Mouse (Mus musculus) hindbrain, embryonic 16.5 days (tissue): ENCODE measurements at regions not wholly inside any gene's neighbourhood (a gene's known extent, or its start where the extent isn't known, plus 50 kb on each side); places are given as distances from the start of the nearest gene placed in this dataset.

Experiments
- ATAC-seq: fragments of 200-750 bp; cut with Nextera tagmentation; 2 replicates; pipeline ENCODE4 v1.8.0; 2017; ENCODE audit warnings: moderate TSS enrichment, moderate library complexity
- H3K27ac ChIP-seq: fragments of 300-500 bp; sonication (generic); 2 replicates; pipeline ENCODE4 v1.5.1; 2014; ENCODE audit warnings: low read depth, mild to moderate bottlenecking, control low read depth, low read length, moderate library complexity
- H3K27me3 ChIP-seq: fragments of 300-500 bp; sonication (generic); replicated peaks from 2 replicates; pipeline ENCODE4 v1.6.1; 2014; ENCODE audit warnings: low read length; ENCODE audit not compliant: control insufficient read depth, insufficient read depth
- H3K36me3 ChIP-seq: fragments of 300-500 bp; sonication (generic); 2 replicates; pipeline ENCODE4 v1.6.1; 2014; ENCODE audit warnings: mild to moderate bottlenecking, low read length, moderate library complexity, mixed read lengths; ENCODE audit not compliant: control insufficient read depth, insufficient read depth
- H3K4me1 ChIP-seq: fragments of 300-500 bp; sonication (generic); 2 replicates; pipeline ENCODE4 v1.6.1; 2014; ENCODE audit warnings: low read depth, low read length; ENCODE audit not compliant: control insufficient read depth, insufficient read depth
- H3K4me2 ChIP-seq: fragments of 300-500 bp; sonication (generic); 2 replicates; pipeline ENCODE4 v1.6.1; 2014; ENCODE audit warnings: mild to moderate bottlenecking, low read length, control low read depth, moderate library complexity
- H3K4me3 ChIP-seq: fragments of 300-500 bp; sonication (generic); 2 replicates; pipeline ENCODE4 v1.5.1; 2014; ENCODE audit warnings: mild to moderate bottlenecking, low read length, control low read depth, moderate library complexity
- H3K9ac ChIP-seq: fragments of 300-500 bp; sonication (generic); 2 replicates; pipeline ENCODE4 v1.6.1; 2014; ENCODE audit warnings: low read depth, mild to moderate bottlenecking, control low read depth, low read length, moderate library complexity
- H3K9me3 ChIP-seq: fragments of 300-500 bp; sonication (generic); 2 replicates; pipeline ENCODE4 v1.6.1; 2014; ENCODE audit warnings: mild to moderate bottlenecking, low read length, moderate library complexity; ENCODE audit not compliant: control insufficient read depth
- WGBS: fragments of 180-500 bp; shearing (Covaris S2); extraction: QIAGEN DNeasy Blood & Tissue Kit; methylation state at CpG from one replicate; pipeline ENCODE4 v1.1.7; 2014; 5-methylcytosine and 5-hydroxymethylcytosine counted together

GRCm38 (mm10) chr3:143710805-143711469, 494.1 kb downstream of the Lmo4 start:
- no peak for ATAC-seq
- no peak overlapping the region for H3K4me3 ChIP-seq
- no peaks in the 10 kb centered on the region for H3K36me3 ChIP-seq
- H3K27me3 ChIP-seq, result no peaks in the 10 kb centered on the region
- 59% methylated on average over 16 of the region's 16 CpGs for WGBS
- H3K4me1 ChIP-seq, result peaks cover 2% of the 10 kb centered on the region; the same call in 1 of the 2 replicates
- no peak overlapping the region for H3K9ac ChIP-seq
- no peak overlapping the region for H3K4me2 ChIP-seq
- no peak overlapping the region for H3K27ac ChIP-seq
- peaks cover 5% of the 10 kb centered on the region; the same call in 1 of the 2 replicates for H3K9me3 ChIP-seq

DNA sequence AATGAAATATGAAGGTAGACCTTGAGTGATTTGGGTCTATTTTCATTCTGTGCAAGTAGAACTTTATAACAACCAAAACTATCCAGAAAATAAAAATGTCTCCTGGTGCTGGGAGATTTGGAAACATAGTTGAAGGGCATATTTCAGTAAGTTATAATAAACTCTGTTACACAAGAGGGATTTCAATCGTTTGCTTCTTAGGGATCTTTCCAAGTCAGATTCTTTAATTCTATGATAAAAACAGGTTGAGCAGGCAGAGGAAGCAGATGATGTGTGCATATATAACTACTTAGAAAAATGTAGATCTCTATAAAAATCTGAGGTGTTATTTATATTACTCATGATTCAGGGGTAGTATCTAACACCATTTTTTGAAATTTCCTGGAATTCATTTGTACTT, 498.3 kb downstream of the Lmo4 start:
- H3K4me1 ChIP-seq, result peaks cover 2% of the 10 kb centered on the region; the same call in 1 of the 2 replicates
- H3K9ac ChIP-seq, result no peak overlapping the region
- H3K27ac ChIP-seq, result no peak overlapping the region
- H3K4me2 ChIP-seq, result no peak overlapping the region
- no peaks in the 10 kb centered on the region for H3K27me3 ChIP-seq
- WGBS, result 90% methylated on average over 1 of the region's 1 CpGs
- no peak for ATAC-seq
- no peaks in the 10 kb centered on the region for H3K9me3 ChIP-seq
- no peak overlapping the region for H3K4me3 ChIP-seq
- H3K36me3 ChIP-seq, result no peaks in the 10 kb centered on the region

- WGBS, result 93% methylated on average over 3 of the region's 3 CpGs
- Histone ChIP-seq H3K4me1 (no peaks in the 10 kb centered on the region), H3K36me3 (no peaks in the 10 kb centered on the region), H3K4me2 (no peak overlapping the region), H3K27ac (no peak overlapping the region), H3K9me3 (no peaks in the 10 kb centered on the region), H3K27me3 (no peaks in the 10 kb centered on the region), H3K9ac (no peak overlapping the region), H3K4me3 (no peak overlapping the region)
- ATAC-seq, result no peak
Measured at GRCm38 (mm10) chr3:143694817-143695216, 510.2 kb downstream of the Lmo4 start.

DNA sequence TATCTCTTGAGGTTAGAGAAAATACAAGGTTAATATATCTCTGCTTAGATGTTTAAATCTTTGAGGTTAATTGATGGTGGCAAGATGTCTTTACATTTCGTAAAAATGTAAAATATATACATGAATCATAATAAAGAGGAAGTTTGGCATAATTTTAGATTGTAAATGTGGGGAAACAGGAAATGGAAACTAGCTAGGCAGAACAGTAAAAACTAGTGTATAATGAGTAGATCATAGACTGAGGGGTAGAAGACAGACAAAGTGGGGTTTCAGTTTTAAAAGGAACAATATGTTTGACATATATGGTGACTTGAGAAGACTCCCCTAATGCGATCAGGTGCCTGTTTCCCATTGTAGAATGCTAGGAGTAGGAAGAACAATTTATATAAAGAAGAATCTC, 519.3 kb downstream of the Lmo4 start:
- ATAC-seq, result no peak
- no peak overlapping the region for H3K9ac ChIP-seq
- H3K27ac ChIP-seq, result no peak overlapping the region
- H3K4me3 ChIP-seq, result no peak overlapping the region
- WGBS, result 92% methylated on average over 2 of the region's 2 CpGs
- H3K27me3 ChIP-seq, result no peaks in the 10 kb centered on the region
- no peak overlapping the region for H3K4me2 ChIP-seq
- no peaks in the 10 kb centered on the region for H3K9me3 ChIP-seq
- no peaks in the 10 kb centered on the region for H3K36me3 ChIP-seq
- H3K4me1 ChIP-seq, result no peaks in the 10 kb centered on the region

- Histone ChIP-seq H3K4me2 (no peak overlapping the region), H3K27ac (no peak overlapping the region), H3K4me3 (no peak overlapping the region), H3K27me3 (no peaks in the 10 kb centered on the region), H3K36me3 (no peaks in the 10 kb centered on the region), H3K9me3 (no peaks in the 10 kb centered on the region), H3K4me1 (no peaks in the 10 kb centered on the region), H3K9ac (no peak overlapping the region)
- 100% methylated on average over 3 of the region's 3 CpGs for WGBS
- ATAC-seq, result no peak
Measured at GRCm38 (mm10) chr3:143678186-143678585, 526.8 kb downstream of the Lmo4 start.

DNA sequence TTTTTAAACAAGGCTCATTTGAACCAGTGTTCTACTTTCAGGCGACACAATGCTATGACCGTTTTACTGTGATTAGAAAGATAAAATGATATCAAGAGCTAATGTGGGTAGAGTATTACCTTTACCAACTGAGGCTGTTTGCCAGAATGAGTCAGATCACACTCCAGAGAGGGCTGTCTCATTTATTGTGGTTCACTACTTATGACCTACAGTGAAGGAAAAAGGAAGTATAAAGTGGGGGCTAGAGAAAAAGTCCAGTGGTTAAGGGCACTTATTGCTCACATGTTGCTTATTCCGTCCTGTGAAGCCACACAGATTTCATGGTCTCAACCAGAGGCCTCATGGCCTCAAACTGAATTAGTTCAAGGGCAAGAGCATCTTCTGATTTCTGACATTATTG, 530.2 kb downstream of the Lmo4 start:
- Histone ChIP-seq H3K36me3 (no peaks in the 10 kb centered on the region), H3K4me1 (no peaks in the 10 kb centered on the region), H3K9me3 (no peaks in the 10 kb centered on the region), H3K4me3 (no peak overlapping the region), H3K4me2 (no peak overlapping the region), H3K27ac (no peak overlapping the region), H3K9ac (no peak overlapping the region), H3K27me3 (no peaks in the 10 kb centered on the region)
- WGBS, result 97% methylated on average over 3 of the region's 3 CpGs
- no peak for ATAC-seq

- Histone ChIP-seq H3K27me3 (no peaks in the 10 kb centered on the region), H3K4me1 (no peaks in the 10 kb centered on the region), H3K27ac (no peak overlapping the region), H3K36me3 (no peaks in the 10 kb centered on the region), H3K9me3 (no peaks in the 10 kb centered on the region), H3K9ac (no peak overlapping the region), H3K4me2 (no peak overlapping the region), H3K4me3 (no peak overlapping the region)
- 91% methylated on average over 7 of the region's 7 CpGs for WGBS
- ATAC-seq, result no peak
Measured at GRCm38 (mm10) chr3:143674446-143674845, 530.6 kb downstream of the Lmo4 start.

GRCm38 (mm10) chr3:143662041-143662685, 542.9 kb downstream of the Lmo4 start:
- H3K4me2 ChIP-seq, result no peak overlapping the region
- no peak overlapping the region for H3K27ac ChIP-seq
- H3K4me3 ChIP-seq, result no peak overlapping the region
- WGBS, result 90% methylated on average over 5 of the region's 5 CpGs
- H3K9me3 ChIP-seq, result no peaks in the 10 kb centered on the region
- ATAC-seq, result no peak
- no peaks in the 10 kb centered on the region for H3K36me3 ChIP-seq
- H3K27me3 ChIP-seq, result no peaks in the 10 kb centered on the region
- no peaks in the 10 kb centered on the region for H3K4me1 ChIP-seq
- H3K9ac ChIP-seq, result no peak overlapping the region

GRCm38 (mm10) chr3:143659421-143659978, 545.5 kb downstream of the Lmo4 start:
- no peak overlapping the region for H3K4me2 ChIP-seq
- no peak overlapping the region for H3K9ac ChIP-seq
- no peaks in the 10 kb centered on the region for H3K36me3 ChIP-seq
- WGBS, result 85% methylated on average over 8 of the region's 8 CpGs
- H3K4me3 ChIP-seq, result no peak overlapping the region
- H3K27me3 ChIP-seq, result no peaks in the 10 kb centered on the region
- H3K4me1 ChIP-seq, result no peaks in the 10 kb centered on the region
- no peaks in the 10 kb centered on the region for H3K9me3 ChIP-seq
- no peak overlapping the region for H3K27ac ChIP-seq
- no peak for ATAC-seq
